Mouse (Mus musculus) G1E (cell line): ENCODE results near the gene Tmem35b. TPM values are rescaled to one million over a fixed set of nuclear protein-coding genes. Genes with fewer than 3 reads are reported as not detected.

Source experiments
- ATAC-seq: 2 replicates; pipeline ENCODE4 v1.8.0; 2016; ENCODE audit warnings: mild to moderate bottlenecking; ENCODE audit not compliant: insufficient number of reproducible peaks, poor library complexity, low FRiP score, severe bottlenecking; ENCODE audit errors: extremely low read depth
- DNase-seq: peaks from one replicate; pipeline ENCODE4 v3.0.0; 2012; ENCODE audit warnings: low spot score
- H3K27me3 ChIP-seq: 2 replicates; pipeline ENCODE4 v1.6.1; 2012; ENCODE audit warnings: mild to moderate bottlenecking, low read length, inconsistent platforms; ENCODE audit not compliant: insufficient read depth
- H3K36me3 ChIP-seq: replicated peaks from 2 replicates; pipeline ENCODE3; 2012; ENCODE audit warnings: mild to moderate bottlenecking, inconsistent platforms
- H3K4me1 ChIP-seq: 2 replicates; pipeline ENCODE4 v1.6.1; 2012; ENCODE audit warnings: low read depth, low read length, inconsistent platforms, mixed read lengths; ENCODE audit not compliant: insufficient read depth
- H3K4me3 ChIP-seq: 2 replicates; pipeline ENCODE4 v1.5.1; 2012; ENCODE audit warnings: low read depth, mild to moderate bottlenecking, inconsistent platforms, low read length, moderate library complexity, mixed read lengths
- H3K9me3 ChIP-seq: replicated peaks from 2 replicates; pipeline ENCODE4 v1.6.1; 2012; ENCODE audit warnings: inconsistent platforms
- CTCF ChIP-seq: IDR thresholded peaks from 2 replicates; pipeline ENCODE4 v1.5.1; 2012; ENCODE audit warnings: low read depth, low read length, inconsistent platforms, mixed read lengths
- GATA1 ChIP-seq: IDR thresholded peaks from 2 replicates; pipeline ENCODE4 v1.6.1; 2012; ENCODE audit warnings: borderline replicate concordance, low read length, inconsistent platforms, mixed read lengths
- GATA2 ChIP-seq: IDR thresholded peaks from 2 replicates; pipeline ENCODE4 v1.6.1; 2012; ENCODE audit warnings: low read depth, low read length, inconsistent platforms, borderline replicate concordance
- POLR2AphosphoS5 ChIP-seq: IDR thresholded peaks from 2 replicates; pipeline ENCODE4 v1.6.1; 2012; ENCODE audit warnings: low read depth, low read length, inconsistent platforms; ENCODE audit not compliant: insufficient replicate concordance
- TAL1 ChIP-seq: conservative IDR thresholded peaks from 2 replicates; pipeline ENCODE4 v1.6.1; 2012; ENCODE audit warnings: low read depth, low read length, inconsistent platforms, mixed read lengths
- polyA plus RNA-seq: library from polyadenylated mRNA; stranded (reverse); fragments of >175 nt; gene quantifications from 2 replicates; pipeline ENCODE4 v1.2.3, GENCODE M21; 2012
- total RNA-seq, 2 experiments: library from RNA; stranded (forward) in 1 of 2; stranded (reverse) in 1 of 2; fragments of 200-1000 nt in 1 of 2; fragments of >200 nt in 1 of 2; fragmentation: Nextera tagmentation in 1 of 2; gene quantifications; 2 replicates each; pipeline ENCODE4 v1.2.3; 2014 to 2017

The Tmem35b gene
- total RNA-seq (2014; fragmentation: Nextera tagmentation) = 25.4 and 25.7 TPM in 2 replicates
- 9.6 and 12.4 TPM in 2 replicates for total RNA-seq (2017)
- polyA plus RNA-seq = 0.80 and 1.5 TPM in 2 replicates

DNA sequence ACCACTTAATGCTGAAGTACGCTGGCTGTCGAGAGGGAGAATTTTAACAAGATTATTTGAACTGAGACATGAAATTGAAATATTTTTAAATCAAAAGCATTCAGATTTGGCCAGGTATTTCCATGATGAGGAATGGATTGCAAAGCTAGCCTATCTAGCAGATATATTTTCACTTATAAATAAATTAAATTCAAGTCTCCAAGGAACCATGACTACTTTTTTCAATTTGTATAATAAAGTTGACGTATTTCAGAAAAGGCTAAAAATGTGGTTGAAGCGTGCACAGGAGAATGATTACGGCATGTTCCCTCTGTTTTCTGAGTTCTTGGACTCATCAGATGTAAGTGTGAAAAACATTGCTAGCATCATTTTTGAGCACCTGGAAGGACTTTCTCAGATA is at the start of gene Tmem35b:
TSS of gene Tmem35b (plus strand) at position 301 of the 400 bp plus-strand sequence.
- Histone ChIP-seq H3K4me1 (peaks cover 24% of the 10 kb centered on the region), H3K4me3 (no peak within 1 kb of the TSS), H3K36me3 (peaks cover 19% of the 10 kb centered on the region), H3K27me3 (no peaks in the 10 kb centered on the region), H3K9me3 (no peaks in the 10 kb centered on the region)
- no peak for TF ChIP-seq POLR2AphosphoS5
- TF ChIP-seq TAL1 = no peak
- no peak for TF ChIP-seq CTCF
- no peak for TF ChIP-seq GATA2
- no peak for TF ChIP-seq GATA1
- ATAC-seq (no peak), DNase-seq (no peak)

- Histone ChIP-seq H3K4me3 (no peak overlapping the region), H3K36me3 (peaks cover under 1% of the 10 kb centered on the region), H3K9me3 (no peaks in the 10 kb centered on the region), H3K27me3 (no peaks in the 10 kb centered on the region), H3K4me1 (peaks cover 15% of the 10 kb centered on the region)
- ATAC-seq (no peak), DNase-seq (no peak)
- TF ChIP-seq TAL1 = no peak
- TF ChIP-seq CTCF = no peak
- no peak for TF ChIP-seq GATA1
- TF ChIP-seq GATA2 = no peak
- no peak for TF ChIP-seq POLR2AphosphoS5
Observed at GRCm38 (mm10) chr4:127074915-127075314, 48.6 kb upstream of the Tmem35b start.

GRCm38 (mm10) chr4:127076875-127077548 is 46.5 kb upstream of the Tmem35b start, which contains the start of gene Zmym6:
Zmym6 (plus strand) TSS chr4:127077383.
- TF ChIP-seq POLR2AphosphoS5 (no peak), GATA2 (no peak), CTCF (no peak), TAL1 (no peak), GATA1 (no peak)
- H3K4me1 ChIP-seq = peaks cover 17% of the 10 kb centered on the region
- DNase-seq = peak; percentile 88
- H3K4me3 ChIP-seq = peak within 1 kb of the TSS; percentile 75
- H3K27me3 ChIP-seq = no peaks in the 10 kb centered on the region
- peak; percentile 85 for ATAC-seq
- H3K9me3 ChIP-seq = no peaks in the 10 kb centered on the region
- H3K36me3 ChIP-seq = peaks cover 10% of the 10 kb centered on the region

GRCm38 (mm10) chr4:127080806-127081205 is 42.7 kb upstream of the Tmem35b start:
- H3K4me1 ChIP-seq = peaks cover 17% of the 10 kb centered on the region
- no peaks in the 10 kb centered on the region for H3K9me3 ChIP-seq
- no peak for DNase-seq
- H3K36me3 ChIP-seq = peaks cover 32% of the 10 kb centered on the region
- TF ChIP-seq TAL1 (no peak), GATA1 (no peak), GATA2 (no peak), POLR2AphosphoS5 (no peak), CTCF (no peak)
- H3K27me3 ChIP-seq = no peaks in the 10 kb centered on the region
- no peak for ATAC-seq
- no peak overlapping the region for H3K4me3 ChIP-seq

GRCm38 (mm10) chr4:127083131-127083530 is 40.4 kb upstream of the Tmem35b start:
- peaks cover 38% of the 10 kb centered on the region for H3K36me3 ChIP-seq
- H3K4me3 ChIP-seq = no peak overlapping the region
- H3K9me3 ChIP-seq = no peaks in the 10 kb centered on the region
- DNase-seq (no peak), ATAC-seq (no peak)
- H3K27me3 ChIP-seq = no peaks in the 10 kb centered on the region
- TF ChIP-seq GATA2 = no peak
- TF ChIP-seq GATA1 = no peak
- no peak for TF ChIP-seq TAL1
- TF ChIP-seq CTCF = no peak
- no peak for TF ChIP-seq POLR2AphosphoS5
- H3K4me1 ChIP-seq = peaks cover 9% of the 10 kb centered on the region

DNA sequence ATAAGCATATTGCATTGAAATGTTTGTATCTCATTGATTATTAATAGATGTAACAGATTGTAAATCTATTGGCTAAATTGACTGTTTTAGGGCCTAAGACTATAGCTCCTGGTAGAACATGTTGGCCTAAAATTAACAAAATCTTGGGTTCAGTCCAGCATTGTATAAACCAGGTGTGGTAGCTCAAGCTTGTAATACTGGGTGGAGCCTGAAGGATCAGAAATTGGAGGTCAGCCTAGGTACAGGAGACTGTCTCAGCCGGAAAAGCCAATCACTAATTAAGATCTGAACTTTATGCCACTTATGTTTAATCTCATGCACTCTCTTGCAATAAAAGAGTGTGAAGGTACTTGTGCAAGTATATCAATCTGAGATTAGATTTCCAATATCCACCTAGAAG is 37.7 kb upstream of the Tmem35b start:
- no peaks in the 10 kb centered on the region for H3K9me3 ChIP-seq
- no peak overlapping the region for H3K4me3 ChIP-seq
- H3K4me1 ChIP-seq = peaks cover 2% of the 10 kb centered on the region; the same call in 1 of the 2 replicates
- no peaks in the 10 kb centered on the region for H3K27me3 ChIP-seq
- H3K36me3 ChIP-seq = peaks cover 49% of the 10 kb centered on the region
- no peak for TF ChIP-seq TAL1
- DNase-seq = no peak
- no peak for ATAC-seq
